Mouse (Mus musculus): ENCODE data around the gene Syt5. TPM values are rescaled to one million over a fixed set of nuclear protein-coding genes. Genes with fewer than 3 reads are reported as not detected.
"Not testable (repeated sequence)": the region's sequence is repeated elsewhere in the genome, so short reads cannot be mapped to it uniquely, and the experiment has no call there.

The Syt5 gene
- total RNA-seq (2021): under 1 TPM in 1 of 2 experiments, not detected in 1; 0.25 TPM
- long read RNA-seq, experiment 1, partial matches to known transcripts: 0 of 1 reads
- long read RNA-seq, experiment 1, other reads (novel, unspliced or antisense): 1 of 1 reads
- long read RNA-seq, experiment 2: 0 reads

- no peak for DNase-seq (ENCODE audit: low spot score in 2 of 2)
These were observed at the start of gene Syt5 for GRCm38 (mm10) chr7:4547221-4547641. Syt5 (minus strand) TSS chr7:4547541.

- not testable (repeated sequence) for DNase-seq (ENCODE audit: low spot score in 2 of 2)
These were observed 49.7 kb upstream of the Syt5 start for GRCm38 (mm10) chr7:4597046-4597445.

GRCm38 (mm10) chr7:4581481-4581880 lies 34.1 kb upstream of the Syt5 start:
- peak in 1 of 2 experiments; percentile 1 for DNase-seq (ENCODE audit: low spot score in 2 of 2)

DNA sequence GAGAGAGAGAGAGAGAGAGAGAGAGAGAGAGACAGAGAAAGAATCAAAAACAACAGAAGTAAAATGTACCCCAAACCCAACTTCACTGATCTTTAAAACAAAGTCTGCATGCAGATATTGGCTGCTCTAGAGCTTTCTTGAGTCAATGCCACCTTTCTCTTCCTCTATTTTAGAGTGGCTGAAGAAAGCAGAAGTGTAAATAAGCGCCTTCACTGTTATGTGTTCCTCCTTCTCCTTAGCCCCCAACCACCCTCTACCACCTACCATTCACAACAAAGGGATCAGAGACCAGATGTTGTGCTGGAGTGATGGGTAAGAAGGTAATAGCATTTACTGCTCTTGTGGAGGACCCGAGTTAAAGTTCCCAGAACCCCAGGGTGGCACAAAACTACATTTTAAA lies 25.0 kb upstream of the Syt5 start:
- not testable (repeated sequence) for DNase-seq (ENCODE audit: low spot score in 2 of 2)

DNA sequence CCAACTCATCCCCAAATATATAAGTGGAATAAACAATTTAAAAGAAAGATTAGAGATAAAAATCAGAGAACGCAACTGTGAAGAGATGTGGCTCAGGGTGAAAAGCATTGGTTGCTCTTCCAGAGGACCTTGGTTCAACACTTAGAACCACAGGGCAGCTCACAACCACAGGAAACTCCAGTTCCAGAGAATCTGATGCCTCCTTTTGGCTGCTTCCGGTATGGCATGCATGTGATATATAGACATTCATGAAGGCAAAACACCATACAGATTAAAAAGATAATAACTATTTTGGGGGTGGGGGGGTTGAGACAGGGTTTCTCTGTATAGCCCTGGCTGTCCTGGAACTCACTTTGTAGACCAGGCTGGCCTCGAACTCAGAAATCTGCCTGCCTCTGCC lies 15.3 kb upstream of the Syt5 start:
- DNase-seq (ENCODE audit: low spot score in 2 of 2): no peak

GRCm38 (mm10) chr7:4557167-4557560 lies 9.8 kb upstream of the Syt5 start:
- DNase-seq (ENCODE audit: low spot score in 2 of 2): no peak

- peak; percentile 33 to 57 for DNase-seq (ENCODE audit: low spot score in 2 of 2)
These were observed 9.2 kb upstream of the Syt5 start for GRCm38 (mm10) chr7:4556256-4557166.

DNA sequence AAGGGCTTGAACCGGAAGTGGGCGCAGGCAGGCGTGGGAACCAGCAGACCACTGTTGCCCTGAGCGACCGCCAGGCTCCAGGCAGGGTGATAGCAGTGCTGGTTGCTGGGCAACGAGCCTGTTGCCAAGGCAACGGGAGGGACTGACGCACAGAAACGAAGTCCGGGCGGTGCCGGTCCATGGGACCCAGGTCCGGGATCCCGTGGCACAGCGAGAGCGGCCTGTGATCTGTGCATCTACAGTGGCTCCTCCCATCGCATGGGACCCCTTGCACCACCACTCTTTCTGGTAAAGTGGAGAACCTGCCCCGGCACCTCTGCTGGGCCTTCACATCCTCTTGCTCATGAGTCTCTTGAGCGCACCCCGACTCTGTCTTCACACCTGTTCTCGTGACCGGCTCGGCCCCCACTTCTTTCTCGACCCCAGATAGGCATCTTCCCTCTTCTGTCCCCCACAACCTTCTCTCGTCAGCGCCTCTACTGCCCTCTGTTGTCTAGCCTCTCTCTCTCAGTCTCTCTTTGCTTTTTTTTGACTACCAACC lies 680 bp downstream of the Syt5 start:
- peak in 1 of 2 experiments; percentile 22 for DNase-seq (ENCODE audit: low spot score in 2 of 2)

DNA sequence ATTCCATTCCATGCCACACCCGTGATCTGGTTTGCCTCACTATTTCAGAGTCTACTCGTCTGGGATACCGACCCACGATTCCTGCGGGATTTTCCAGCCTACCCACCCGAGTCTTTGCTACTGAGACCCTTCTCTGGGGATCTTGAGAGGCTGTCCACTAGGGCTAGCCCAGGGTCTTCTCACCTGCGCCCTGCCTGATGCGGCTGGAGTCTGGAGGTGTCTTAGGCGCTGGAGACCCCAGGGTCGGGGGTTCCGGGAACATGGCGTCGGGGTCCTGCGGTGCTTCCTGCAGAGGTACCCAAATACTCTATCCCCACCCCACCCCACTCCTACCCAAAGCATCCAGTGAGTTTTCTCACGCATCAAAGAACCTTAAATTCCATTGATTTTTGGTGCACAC lies 1.3 kb downstream of the Syt5 start:
- no peak for DNase-seq (ENCODE audit: low spot score in 2 of 2)

DNA sequence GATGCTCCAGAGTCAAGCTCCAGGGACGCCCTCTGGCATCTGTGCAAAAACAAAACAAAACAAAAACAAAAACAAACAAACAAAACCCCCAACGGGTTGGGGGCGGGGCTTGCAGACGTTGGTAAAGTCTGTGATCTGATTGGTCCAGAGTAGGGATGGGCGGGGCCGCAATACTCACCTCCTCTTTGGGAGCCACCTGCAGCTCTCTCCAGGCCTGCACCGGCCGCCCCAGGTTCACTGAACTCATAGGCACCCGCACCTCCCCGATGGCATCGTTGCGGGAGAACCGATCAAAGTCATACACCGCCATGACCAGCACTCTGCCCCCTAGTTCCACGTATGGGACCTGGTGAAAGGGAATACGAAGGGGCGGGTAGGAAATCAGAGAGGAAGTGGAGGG lies 5.3 kb downstream of the Syt5 start:
- no peak for DNase-seq (ENCODE audit: low spot score in 2 of 2)

DNA sequence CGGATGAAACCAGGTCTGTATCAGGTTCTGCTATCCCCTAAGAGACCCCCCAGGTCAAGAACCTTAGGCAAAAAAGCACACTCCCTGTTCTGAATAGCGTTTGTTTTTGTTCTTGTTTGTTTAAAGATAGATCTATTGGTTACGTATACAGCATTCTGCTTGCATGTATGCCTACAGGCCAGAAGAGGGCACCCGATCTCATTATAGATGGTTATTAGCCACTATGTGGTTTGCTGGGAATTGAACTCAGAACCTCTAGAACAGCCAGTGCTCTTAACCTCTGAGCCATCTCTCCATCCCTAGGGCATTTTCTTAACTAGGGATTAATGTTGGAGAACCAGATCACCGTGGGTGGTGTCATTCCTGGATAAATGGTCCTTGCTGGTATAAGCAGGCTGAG lies 6.0 kb downstream of the Syt5 start:
- DNase-seq (ENCODE audit: low spot score in 2 of 2): no peak

DNA sequence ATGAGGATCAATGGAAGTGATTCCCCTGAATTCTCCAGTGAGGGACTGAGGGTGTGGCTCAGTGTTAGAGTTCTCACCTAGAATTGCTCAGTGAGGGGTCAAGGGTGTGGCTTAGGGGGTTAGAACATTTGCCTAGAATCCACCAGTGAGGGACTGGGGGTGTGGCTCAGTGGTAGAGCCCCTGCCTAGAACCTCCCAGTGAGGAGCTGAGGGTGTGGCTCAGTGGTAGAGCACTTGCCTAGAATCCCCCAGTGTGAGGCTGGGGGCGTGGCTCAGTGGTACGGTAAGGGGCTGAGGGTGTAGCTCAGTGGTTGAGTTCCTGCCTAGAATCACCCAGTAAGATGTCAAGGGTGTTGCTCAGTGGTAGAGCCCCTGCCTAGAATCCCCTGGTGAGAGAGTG lies 8.3 kb downstream of the Syt5 start:
- DNase-seq (ENCODE audit: low spot score in 2 of 2): no peak

DNA sequence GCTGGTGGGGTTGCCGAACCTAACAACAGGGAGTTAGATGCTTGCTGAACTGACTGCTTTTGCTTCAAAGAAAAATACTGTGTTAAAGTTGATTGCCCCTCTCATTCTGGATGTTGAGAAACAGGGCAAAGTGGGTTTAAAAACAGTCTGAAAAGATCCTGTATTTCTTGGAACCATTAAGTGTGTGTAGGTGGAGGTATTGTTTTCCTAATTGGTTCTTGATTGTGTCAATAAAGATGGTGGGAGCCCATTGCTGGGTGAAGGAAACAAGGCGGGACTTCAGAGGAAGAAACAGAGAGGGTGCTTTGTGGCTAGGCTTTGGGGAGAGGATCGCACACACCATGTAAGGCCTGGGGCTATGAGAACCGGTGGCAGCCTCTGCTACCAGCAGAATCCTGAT lies 10.2 kb downstream of the Syt5 start:
- no peak for DNase-seq (ENCODE audit: low spot score in 2 of 2)

DNA sequence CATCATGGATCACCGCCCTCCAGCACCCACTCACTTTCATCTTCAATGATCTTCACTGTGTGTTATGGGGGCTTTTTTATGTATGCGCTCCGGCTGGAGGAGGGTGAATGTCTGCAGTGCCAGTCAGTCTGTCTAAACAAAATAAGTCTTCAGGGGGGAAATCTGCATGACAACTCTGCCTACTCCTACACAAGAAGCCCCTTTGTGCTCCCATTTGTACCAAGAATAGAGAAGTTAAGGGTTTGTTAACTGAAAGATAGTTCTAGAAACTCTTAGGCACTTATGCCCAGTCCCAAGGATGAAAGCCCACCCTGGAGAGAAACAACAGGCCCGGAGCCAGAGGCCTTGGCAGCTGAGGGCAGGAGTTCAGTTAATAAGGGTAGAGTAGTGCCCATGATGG lies 11.0 kb downstream of the Syt5 start:
- DNase-seq (ENCODE audit: low spot score in 2 of 2): no peak

DNA sequence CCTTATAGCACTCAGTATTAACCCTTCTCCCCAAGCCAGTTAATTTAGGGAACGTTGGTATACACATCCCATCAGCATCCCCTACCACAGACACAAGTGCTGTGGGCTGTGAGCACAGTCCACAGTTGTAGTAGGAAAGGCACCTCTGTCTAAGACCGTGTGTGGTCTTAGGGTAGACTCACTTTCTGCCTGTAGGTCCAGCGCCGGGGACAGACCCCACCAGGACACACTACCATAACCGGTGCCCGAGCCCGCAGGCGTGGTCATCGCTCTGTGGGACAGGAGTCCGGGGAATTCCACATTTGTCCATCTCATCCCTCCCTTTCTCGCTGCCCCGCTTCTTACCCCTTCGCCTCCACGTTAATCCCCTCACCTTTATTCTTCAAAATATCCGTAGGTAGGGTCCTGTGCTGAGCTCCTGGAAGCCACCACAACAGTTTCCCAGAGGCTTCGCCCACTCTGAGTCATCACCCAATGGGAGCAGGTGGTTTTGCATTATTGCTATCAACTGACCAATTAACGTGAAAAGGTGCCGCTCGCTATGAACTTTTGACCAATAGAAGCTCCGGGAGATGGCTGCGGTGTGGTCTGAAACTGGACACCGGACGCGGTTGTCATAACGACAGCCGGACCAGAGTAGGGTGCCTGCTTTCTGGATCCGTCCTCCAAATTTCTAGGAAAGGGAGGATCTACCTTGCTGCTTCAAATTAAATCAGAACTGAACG lies 15.2 kb downstream of the Syt5 start, which contains the start of gene Dnaaf3:
Gene Dnaaf3 (minus strand): TSS at position 449 of the 725 bp plus-strand sequence.
- peak in 1 of 2 experiments; percentile 51 for DNase-seq (ENCODE audit: low spot score in 2 of 2)

DNA sequence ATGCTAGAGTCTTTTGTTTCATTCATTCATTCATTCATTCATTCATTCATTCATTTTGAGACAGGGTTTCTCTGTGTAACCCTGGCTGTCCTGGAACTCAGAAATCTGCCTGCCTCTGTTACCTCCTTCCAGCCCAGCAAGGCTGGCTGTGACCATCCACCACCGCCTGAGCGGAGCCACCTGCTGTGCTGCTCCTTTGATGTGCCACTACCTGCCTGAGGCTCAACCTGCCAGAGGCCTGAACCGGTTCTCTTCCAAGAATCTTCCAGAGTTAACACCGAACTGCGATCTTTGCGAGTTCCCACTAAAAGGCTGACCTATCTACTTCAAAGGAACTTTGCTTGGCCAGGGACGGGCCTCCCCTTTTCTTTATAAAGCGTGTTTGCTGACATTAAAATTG lies 17.2 kb downstream of the Syt5 start:
- not testable (repeated sequence) for DNase-seq (ENCODE audit: low spot score in 2 of 2)

DNA sequence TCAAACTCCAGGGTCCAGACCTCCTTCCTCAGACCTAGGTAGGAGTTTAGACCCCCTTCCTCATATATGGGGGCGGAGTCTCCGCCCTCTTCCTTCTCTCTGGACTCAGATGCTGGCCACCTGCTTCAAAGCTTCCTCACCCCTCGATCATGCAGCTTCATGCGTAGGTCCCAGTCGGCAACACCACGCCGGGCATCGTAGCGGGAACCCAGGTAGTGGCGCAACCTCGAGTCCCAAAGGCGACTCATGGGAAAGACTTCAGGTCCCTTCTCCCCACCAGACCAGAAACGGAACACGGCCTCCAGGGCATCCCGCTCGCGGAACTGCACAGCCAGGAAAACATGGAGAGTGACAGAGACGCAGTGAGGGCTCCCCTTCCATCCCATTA lies 20.0 kb downstream of the Syt5 start:
- DNase-seq (ENCODE audit: low spot score in 2 of 2): no peak

- DNase-seq (ENCODE audit: low spot score in 2 of 2): peak; percentile 70 to 86
These were observed 20.7 kb downstream of the Syt5 start for GRCm38 (mm10) chr7:4526341-4527301.

- DNase-seq (ENCODE audit: low spot score in 2 of 2): not testable (repeated sequence)
These were observed 23.0 kb downstream of the Syt5 start, which contains the start of gene Tnni3 for GRCm38 (mm10) chr7:4524212-4524922. Tnni3 (minus strand) TSS chr7:4524229.
